Mouse (Mus musculus) midbrain, embryonic 11.5 days (tissue): Measurements from ENCODE around the gene Klrg1. TPM values are rescaled to one million over a fixed set of nuclear protein-coding genes. Genes with fewer than 3 reads are reported as not detected.

ENCODE experiments used
- ATAC-seq: fragments of 200-750 bp; cut with Nextera tagmentation; 2 replicates; pipeline ENCODE4 v1.8.0; 2017; ENCODE audit warnings: moderate TSS enrichment, moderate library complexity; ENCODE audit not compliant: low FRiP score
- DNase-seq: peaks from one replicate; pipeline ENCODE4 v3.0.0; 2015; ENCODE audit warnings: low spot score; ENCODE audit errors: missing footprints
- H3K27ac ChIP-seq: fragments of 300-500 bp; sonication (generic); 2 replicates; pipeline ENCODE4 v1.5.1; 2014; ENCODE audit warnings: low read depth, low read length
- H3K27me3 ChIP-seq: fragments of 300-500 bp; sonication (generic); 2 replicates; pipeline ENCODE4 v1.6.1; 2014; ENCODE audit warnings: mild to moderate bottlenecking, low read length, moderate library complexity, mixed read lengths; ENCODE audit not compliant: control insufficient read depth, insufficient read depth
- H3K36me3 ChIP-seq: fragments of 300-500 bp; sonication (generic); 2 replicates; pipeline ENCODE4 v1.6.1; 2014; ENCODE audit warnings: mild to moderate bottlenecking, low read length, moderate library complexity, mixed read lengths; ENCODE audit not compliant: control insufficient read depth, insufficient read depth
- H3K4me1 ChIP-seq: fragments of 300-500 bp; sonication (generic); 2 replicates; pipeline ENCODE4 v1.6.1; 2014; ENCODE audit warnings: low read length; ENCODE audit not compliant: control insufficient read depth, insufficient read depth
- H3K4me2 ChIP-seq: fragments of 300-500 bp; sonication (generic); 2 replicates; pipeline ENCODE4 v1.6.1; 2014; ENCODE audit warnings: mild to moderate bottlenecking, moderate library complexity
- H3K4me3 ChIP-seq: fragments of 300-500 bp; sonication (generic); 2 replicates; pipeline ENCODE4 v1.5.1; 2014; ENCODE audit warnings: low read depth, low read length
- H3K9ac ChIP-seq: fragments of 300-500 bp; sonication (generic); 2 replicates; pipeline ENCODE4 v1.6.1; 2014; ENCODE audit warnings: low read length
- H3K9me3 ChIP-seq: fragments of 300-500 bp; sonication (generic); 2 replicates; pipeline ENCODE4 v1.6.1; 2016; ENCODE audit warnings: low read length; ENCODE audit not compliant: control insufficient read depth
- WGBS: fragments of 180-500 bp; shearing (Covaris S2); extraction: QIAGEN DNeasy Blood & Tissue Kit; methylation state at CpG from one replicate; pipeline ENCODE4 v1.1.7; 2014; 5-methylcytosine and 5-hydroxymethylcytosine counted together
- polyA plus RNA-seq: library from polyadenylated mRNA; unstranded; fragments of >200 nt; fragmentation: Nextera tagmentation; extraction: Ambion mirVana; gene quantifications from 2 replicates; pipeline ENCODE4 v1.2.1, GENCODE M21; 2014

Klrg1 gene
- polyA plus RNA-seq, 1 experiment from 2014 or later: 0.31 TPM

DNA sequence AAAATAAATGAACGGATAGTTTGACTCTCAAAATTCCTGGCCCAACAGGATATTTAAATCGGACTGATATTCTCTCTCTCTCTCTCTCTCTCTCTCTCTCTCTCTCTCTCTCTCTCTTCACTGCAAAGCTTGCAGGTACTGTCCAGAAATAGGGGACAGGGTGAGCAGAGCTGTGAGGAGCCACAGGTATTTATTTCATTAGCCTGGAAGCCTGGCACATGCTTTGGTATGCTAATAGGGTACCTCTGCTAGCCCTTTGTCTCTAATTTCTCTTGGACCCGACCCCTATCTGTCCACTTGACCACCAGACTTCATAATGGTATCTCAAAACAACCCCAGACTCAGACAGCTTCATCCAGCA lies 14.2 kb upstream of the Klrg1 start:
- H3K4me3 ChIP-seq: peak overlapping the region; percentile 41
- no peaks in the 10 kb centered on the region for H3K27me3 ChIP-seq
- no peaks in the 10 kb centered on the region for H3K9me3 ChIP-seq
- H3K4me2 ChIP-seq: peak overlapping the region; percentile 69
- no peaks in the 10 kb centered on the region for H3K36me3 ChIP-seq
- H3K27ac ChIP-seq: peak overlapping the region; percentile 36; the same call in 1 of the 2 replicates
- H3K9ac ChIP-seq: peak overlapping the region; percentile 78
- peak; percentile 89 for DNase-seq
- peaks cover 3% of the 10 kb centered on the region; the same call in 1 of the 2 replicates for H3K4me1 ChIP-seq
- no peak for ATAC-seq
- 39% methylated on average over 3 of the region's 3 CpGs for WGBS

DNA sequence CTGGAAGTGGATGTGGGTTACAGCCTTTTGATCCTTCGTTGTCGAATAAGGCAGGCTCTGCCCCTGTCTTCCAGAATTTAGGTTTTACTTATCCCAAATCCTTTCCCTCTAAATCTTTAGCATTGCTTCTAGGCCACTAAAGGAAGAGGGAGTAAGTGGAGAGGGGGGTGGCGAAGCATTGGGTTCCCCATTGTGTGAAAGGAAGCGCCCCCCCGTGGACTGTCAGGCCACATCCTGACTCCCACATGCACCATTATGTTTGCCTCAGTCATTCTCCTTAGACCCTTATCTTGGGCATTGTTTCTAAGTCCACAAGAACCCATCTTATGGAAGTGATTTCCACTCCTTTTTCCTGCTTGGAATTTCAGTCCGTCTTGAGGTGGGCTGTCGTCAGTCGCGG lies 12.6 kb upstream of the Klrg1 start:
- no peak overlapping the region for H3K27ac ChIP-seq
- WGBS: 66% methylated on average over 9 of the region's 9 CpGs
- no peaks in the 10 kb centered on the region for H3K27me3 ChIP-seq
- H3K36me3 ChIP-seq: no peaks in the 10 kb centered on the region
- H3K9me3 ChIP-seq: no peaks in the 10 kb centered on the region
- no peak overlapping the region for H3K9ac ChIP-seq
- ATAC-seq (no peak), DNase-seq (no peak)
- H3K4me3 ChIP-seq: no peak overlapping the region
- H3K4me2 ChIP-seq: no peak overlapping the region
- peaks cover 3% of the 10 kb centered on the region; the same call in 1 of the 2 replicates for H3K4me1 ChIP-seq

DNA sequence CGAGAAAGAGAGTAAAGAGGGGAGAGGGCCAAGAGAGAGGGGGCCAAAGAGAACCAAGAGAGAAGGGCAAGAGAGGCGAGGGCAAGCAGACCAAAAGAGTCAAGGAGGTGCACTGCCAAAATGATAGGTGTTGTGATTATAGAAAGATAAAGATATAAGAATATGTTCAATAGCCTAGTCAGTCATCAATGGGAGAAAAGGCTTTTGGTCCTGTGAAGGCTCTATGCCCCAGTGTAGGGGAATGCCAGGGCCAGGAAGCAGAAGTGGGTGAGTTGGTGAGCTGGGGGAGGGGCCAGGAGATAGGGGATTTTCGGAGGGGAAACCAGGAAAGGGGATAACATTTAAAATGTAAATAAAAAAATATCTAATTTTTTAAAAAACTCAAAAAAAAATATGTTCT lies 11.6 kb upstream of the Klrg1 start:
- no peak for DNase-seq
- ATAC-seq: no peak
- no peaks in the 10 kb centered on the region for H3K36me3 ChIP-seq
- no peaks in the 10 kb centered on the region for H3K9me3 ChIP-seq
- H3K27me3 ChIP-seq: no peaks in the 10 kb centered on the region
- 71% methylated on average over 3 of the region's 3 CpGs for WGBS
- no peak overlapping the region for H3K4me3 ChIP-seq
- H3K4me1 ChIP-seq: peaks cover 3% of the 10 kb centered on the region; the same call in 1 of the 2 replicates
- no peak overlapping the region for H3K4me2 ChIP-seq
- no peak overlapping the region for H3K27ac ChIP-seq
- no peak overlapping the region for H3K9ac ChIP-seq

DNA sequence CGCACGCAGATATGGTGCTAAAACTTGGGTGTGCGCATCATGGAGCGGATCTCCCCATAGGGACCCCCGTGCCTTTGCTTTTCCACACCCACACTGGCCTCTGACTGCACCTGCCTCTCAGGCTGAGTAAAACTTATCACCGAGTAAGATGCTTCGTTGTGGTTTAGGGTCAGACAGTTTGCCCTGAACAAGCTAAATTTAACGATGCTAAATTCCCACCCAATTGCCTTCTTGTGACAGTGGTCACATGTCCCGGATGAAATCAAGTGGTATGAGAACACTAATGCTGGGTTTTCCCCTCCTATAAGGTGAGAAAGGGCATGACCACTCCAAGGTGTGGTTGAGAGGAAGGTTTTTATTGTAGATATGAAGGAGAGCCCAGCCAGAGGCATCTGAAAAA lies 11.1 kb upstream of the Klrg1 start:
- Histone ChIP-seq H3K36me3 (no peaks in the 10 kb centered on the region), H3K4me3 (no peak overlapping the region), H3K4me1 (peaks cover 3% of the 10 kb centered on the region; the same call in 1 of the 2 replicates), H3K27ac (no peak overlapping the region), H3K9me3 (no peaks in the 10 kb centered on the region), H3K9ac (no peak overlapping the region), H3K4me2 (no peak overlapping the region), H3K27me3 (no peaks in the 10 kb centered on the region)
- DNase-seq (no peak), ATAC-seq (no peak)
- 92% methylated on average over 9 of the region's 9 CpGs for WGBS

DNA sequence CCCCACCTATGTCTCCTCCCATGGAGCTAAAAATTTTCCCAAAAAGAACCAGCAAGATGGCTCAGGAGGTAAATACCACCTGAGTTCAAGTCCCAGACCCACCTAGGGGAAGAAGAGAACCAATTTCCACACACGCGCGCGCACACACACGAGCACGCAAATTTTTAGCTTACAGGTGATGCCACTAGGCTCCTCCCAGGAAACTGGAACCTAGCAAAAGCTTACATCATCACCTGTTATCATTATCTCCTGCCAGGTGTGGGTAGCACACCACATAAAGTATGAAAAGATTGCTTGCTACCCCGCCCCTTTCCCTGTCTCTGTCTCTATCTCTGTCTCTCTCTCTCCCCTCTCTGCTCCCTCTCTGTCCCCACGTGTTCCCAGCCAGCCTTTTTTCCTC lies 10.4 kb upstream of the Klrg1 start:
- Histone ChIP-seq H3K4me2 (no peak overlapping the region), H3K36me3 (no peaks in the 10 kb centered on the region), H3K4me1 (peaks cover 3% of the 10 kb centered on the region; the same call in 1 of the 2 replicates), H3K9me3 (no peaks in the 10 kb centered on the region), H3K4me3 (no peak overlapping the region), H3K9ac (no peak overlapping the region), H3K27me3 (no peaks in the 10 kb centered on the region), H3K27ac (no peak overlapping the region)
- DNase-seq: no peak
- WGBS: 90% methylated on average over 8 of the region's 8 CpGs
- ATAC-seq: no peak

DNA sequence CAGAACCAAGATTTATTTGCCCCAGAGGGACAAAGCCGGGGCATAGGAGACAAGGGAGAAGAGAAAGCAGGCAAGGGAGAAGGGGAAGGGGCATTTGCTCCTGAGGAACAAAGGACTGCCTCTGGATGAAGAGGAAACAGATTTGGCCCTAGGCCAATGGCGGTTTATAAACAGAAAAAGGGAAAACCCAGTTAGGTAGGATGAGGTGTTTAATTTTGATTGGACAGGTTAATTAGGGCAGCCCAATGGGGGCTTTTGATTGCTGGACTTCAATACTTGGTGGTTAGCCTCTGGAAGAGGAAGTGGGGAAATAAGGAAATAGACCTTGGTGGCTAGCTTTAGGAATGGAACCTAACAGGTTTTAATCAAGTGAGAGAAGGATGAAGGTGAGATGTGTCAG lies 9.5 kb upstream of the Klrg1 start:
- no peaks in the 10 kb centered on the region for H3K36me3 ChIP-seq
- WGBS: 80% methylated on average over 2 of the region's 2 CpGs
- H3K9me3 ChIP-seq: no peaks in the 10 kb centered on the region
- ATAC-seq (no peak), DNase-seq (no peak)
- no peak overlapping the region for H3K4me2 ChIP-seq
- no peak overlapping the region for H3K27ac ChIP-seq
- H3K4me1 ChIP-seq: peaks cover 3% of the 10 kb centered on the region; the same call in 1 of the 2 replicates
- H3K4me3 ChIP-seq: no peak overlapping the region
- H3K27me3 ChIP-seq: no peaks in the 10 kb centered on the region
- no peak overlapping the region for H3K9ac ChIP-seq

DNA sequence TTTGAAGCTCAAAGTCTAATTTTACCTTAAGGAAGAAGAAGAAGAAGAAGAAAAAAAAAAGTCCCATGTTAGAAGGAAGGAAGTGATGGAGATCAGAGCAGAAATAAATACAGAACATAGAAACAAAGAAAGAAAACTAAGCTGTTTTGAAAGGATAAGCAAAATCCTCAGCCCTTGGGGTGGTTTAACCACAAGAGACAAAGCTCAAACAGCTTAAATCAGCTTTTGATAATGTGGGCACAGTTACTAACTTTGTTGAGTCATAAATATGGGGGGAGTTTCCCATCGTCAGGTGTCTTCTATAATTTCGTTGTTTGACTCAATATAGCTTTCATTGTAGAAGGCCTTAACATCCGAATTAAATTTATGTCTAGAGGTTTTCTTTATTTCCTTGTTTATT lies 9.1 kb upstream of the Klrg1 start:
- no peaks in the 10 kb centered on the region for H3K27me3 ChIP-seq
- H3K36me3 ChIP-seq: no peaks in the 10 kb centered on the region
- H3K9me3 ChIP-seq: no peaks in the 10 kb centered on the region
- H3K9ac ChIP-seq: no peak overlapping the region
- H3K4me2 ChIP-seq: no peak overlapping the region
- ATAC-seq (no peak), DNase-seq (no peak)
- no peak overlapping the region for H3K4me3 ChIP-seq
- 87% methylated on average over 3 of the region's 3 CpGs for WGBS
- H3K4me1 ChIP-seq: no peaks in the 10 kb centered on the region
- H3K27ac ChIP-seq: no peak overlapping the region

DNA sequence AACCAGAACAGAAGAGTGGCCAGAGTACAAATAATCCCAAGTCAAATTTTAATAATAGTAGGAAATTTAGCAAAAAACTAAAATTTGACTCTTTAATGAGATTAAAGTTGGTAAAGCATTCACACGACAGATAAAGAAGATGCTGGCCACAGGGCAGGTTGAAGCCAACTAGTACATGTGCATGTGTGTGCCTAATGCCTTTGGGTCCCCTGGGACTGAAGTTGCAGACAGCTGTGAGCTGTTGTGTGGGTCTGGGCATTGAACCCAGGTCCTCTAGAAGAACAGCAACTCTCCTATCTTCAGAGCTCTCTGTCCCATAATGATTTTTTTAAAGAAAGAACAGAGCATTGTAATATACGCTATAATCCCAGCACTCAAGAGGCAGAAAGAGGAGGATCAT lies 8.6 kb upstream of the Klrg1 start:
- no peak overlapping the region for H3K4me2 ChIP-seq
- 94% methylated on average over 2 of the region's 2 CpGs for WGBS
- H3K4me3 ChIP-seq: no peak overlapping the region
- no peak overlapping the region for H3K27ac ChIP-seq
- H3K27me3 ChIP-seq: no peaks in the 10 kb centered on the region
- ATAC-seq (no peak), DNase-seq (no peak)
- no peak overlapping the region for H3K9ac ChIP-seq
- H3K4me1 ChIP-seq: no peaks in the 10 kb centered on the region
- H3K9me3 ChIP-seq: no peaks in the 10 kb centered on the region
- no peaks in the 10 kb centered on the region for H3K36me3 ChIP-seq

DNA sequence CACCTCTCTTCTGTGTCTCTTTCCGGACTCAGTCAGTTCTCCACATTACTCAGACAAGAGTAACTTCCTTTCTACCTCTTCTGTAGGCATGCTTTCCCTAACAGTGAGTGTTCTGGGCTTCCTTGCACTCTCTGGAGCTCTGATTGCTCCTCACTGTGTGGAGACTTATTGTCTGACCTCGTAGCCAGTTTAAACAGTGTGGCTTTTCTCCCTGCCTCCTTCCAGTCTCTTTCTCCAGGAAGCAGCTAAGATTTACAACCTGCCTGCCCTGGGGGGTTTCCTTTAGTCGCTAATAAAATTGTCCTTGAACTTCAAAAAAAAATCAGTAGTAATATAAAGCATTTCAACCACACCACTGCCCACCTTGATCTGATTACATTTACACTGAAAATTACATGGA lies 7.6 kb upstream of the Klrg1 start:
- no peak overlapping the region for H3K4me2 ChIP-seq
- no peak overlapping the region for H3K4me3 ChIP-seq
- DNase-seq (no peak), ATAC-seq (no peak)
- no peak overlapping the region for H3K9ac ChIP-seq
- WGBS: 73% methylated on average over 3 of the region's 3 CpGs
- no peaks in the 10 kb centered on the region for H3K27me3 ChIP-seq
- no peaks in the 10 kb centered on the region for H3K36me3 ChIP-seq
- no peaks in the 10 kb centered on the region for H3K4me1 ChIP-seq
- no peak overlapping the region for H3K27ac ChIP-seq
- no peaks in the 10 kb centered on the region for H3K9me3 ChIP-seq

DNA sequence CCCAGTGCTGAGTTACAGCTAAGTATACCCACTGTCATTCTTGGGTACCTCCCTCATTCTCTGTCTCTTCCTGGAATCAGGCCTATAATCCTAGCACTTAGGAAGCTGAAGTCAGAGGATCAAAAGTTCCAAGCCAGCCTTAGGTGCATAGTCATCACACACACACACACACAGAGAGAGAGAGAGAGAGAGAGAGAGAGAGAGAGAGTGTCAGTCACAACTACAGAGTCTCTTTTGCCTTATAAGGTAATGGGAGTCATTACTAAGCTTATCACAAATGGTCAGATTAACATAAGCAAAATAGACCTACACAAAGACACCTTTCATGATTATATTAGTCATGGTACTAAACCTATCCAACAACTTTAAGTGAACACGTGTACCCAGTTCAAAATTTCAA lies 6.6 kb upstream of the Klrg1 start:
- Histone ChIP-seq H3K27ac (no peak overlapping the region), H3K9ac (no peak overlapping the region), H3K36me3 (no peaks in the 10 kb centered on the region), H3K4me1 (no peaks in the 10 kb centered on the region), H3K4me2 (no peak overlapping the region), H3K9me3 (no peaks in the 10 kb centered on the region), H3K27me3 (no peaks in the 10 kb centered on the region), H3K4me3 (no peak overlapping the region)
- ATAC-seq (no peak), DNase-seq (no peak)
- 68% methylated on average over 1 of the region's 1 CpGs for WGBS
